Mouse (Mus musculus) CH12.LX (cell line): Measurements from ENCODE around the gene Pcca. TPM values are rescaled to one million over a fixed set of nuclear protein-coding genes. Genes with fewer than 3 reads are reported as not detected.

Source experiments
- DNase-seq: peaks from one replicate; pipeline ENCODE4 v3.0.0-alpha.2; 2013; ENCODE audit errors: extremely low read depth
- H3K27ac ChIP-seq: 2 replicates; pipeline ENCODE4 v1.5.1; 2012; ENCODE audit warnings: low read depth, mild to moderate bottlenecking, control low read depth, moderate library complexity; ENCODE audit not compliant: insufficient read depth
- H3K27me3 ChIP-seq: replicated peaks from 2 replicates; pipeline ENCODE3; 2012; ENCODE audit warnings: inconsistent platforms
- H3K36me3 ChIP-seq, 2 experiments: replicated peaks in 1 of 2; 2 replicates each; pipeline versions ENCODE3 to v1.6.1; 2012; ENCODE audit warnings: inconsistent platforms in 1 of 2, low read length in 1 of 2, mild to moderate bottlenecking in 1 of 2, mixed read lengths in 1 of 2, moderate library complexity in 1 of 2; ENCODE audit not compliant: control insufficient read depth in 1 of 2, insufficient read depth in 1 of 2
- H3K4me1 ChIP-seq, 2 experiments: 2 replicates each; pipeline ENCODE4 v1.6.1; 2012; ENCODE audit warnings: inconsistent platforms in 1 of 2, moderate library complexity in 1 of 2; ENCODE audit not compliant: insufficient read depth in 2 of 2, control insufficient read depth in 1 of 2
- H3K4me2 ChIP-seq: 2 replicates; pipeline ENCODE4 v1.6.1; 2012; ENCODE audit warnings: low read depth, mild to moderate bottlenecking, control low read depth; ENCODE audit not compliant: poor library complexity, insufficient read depth, severe bottlenecking
- H3K4me3 ChIP-seq, 3 experiments: fragments of 150-350 bp in 1 of 3; sonication (generic) in 1 of 3; replicated peaks in 1 of 3; 2 replicates each; pipeline versions ENCODE3 to v1.5.1; 2011 to 2012; ENCODE audit warnings: low read depth in 2 of 3, low read length in 2 of 3, mild to moderate bottlenecking in 2 of 3, moderate library complexity in 2 of 3, control low read depth in 1 of 3, improper control_type of control experiment in 1 of 3, inconsistent platforms in 1 of 3, mixed read lengths in 1 of 3; ENCODE audit not compliant: poor library complexity in 1 of 3
- H3K79me2 ChIP-seq: replicated peaks from 2 replicates; pipeline ENCODE4 v1.6.1; 2012; ENCODE audit warnings: mild to moderate bottlenecking, moderate library complexity; ENCODE audit not compliant: control insufficient read depth, poor library complexity, insufficient read depth, severe bottlenecking; ENCODE audit errors: extremely low read depth
- H3K9ac ChIP-seq: 2 replicates; pipeline ENCODE4 v1.6.1; 2012; ENCODE audit warnings: low read depth, mild to moderate bottlenecking, control low read depth, moderate library complexity; ENCODE audit not compliant: insufficient read depth
- H3K9me3 ChIP-seq: replicated peaks from 2 replicates; pipeline ENCODE3; 2012; ENCODE audit warnings: low read length, inconsistent platforms, mixed read lengths
- BHLHE40 ChIP-seq: IDR thresholded peaks from 2 replicates; pipeline ENCODE4 v1.6.1; 2011; ENCODE audit warnings: mild to moderate bottlenecking, low read depth, low read length, improper control_type of control experiment
- CHD2 ChIP-seq: IDR thresholded peaks from 2 replicates; pipeline ENCODE4 v1.6.1; 2011; ENCODE audit warnings: low read length, improper control_type of control experiment
- CTCF ChIP-seq, 2 experiments: IDR thresholded peaks in 1 of 2; conservative IDR thresholded peaks in 1 of 2; 2 replicates each; pipeline ENCODE4 v1.5.1; 2011 to 2012; ENCODE audit warnings: low read depth in 2 of 2, low read length in 2 of 2, improper control_type of control experiment in 1 of 2, inconsistent platforms in 1 of 2, mild to moderate bottlenecking in 1 of 2, moderate library complexity in 1 of 2
- EP300 ChIP-seq: IDR thresholded peaks from 2 replicates; pipeline ENCODE4 v1.6.1; 2011; ENCODE audit warnings: low read length, improper control_type of control experiment
- JUND ChIP-seq: conservative IDR thresholded peaks from 2 replicates; pipeline ENCODE4 v1.6.1; 2011; ENCODE audit warnings: low read depth, low read length, improper control_type of control experiment
- KAT2A ChIP-seq: IDR thresholded peaks from 2 replicates; pipeline ENCODE4 v1.6.1; 2012; ENCODE audit warnings: low read length, improper control_type of control experiment, inconsistent platforms; ENCODE audit not compliant: insufficient replicate concordance
- MXI1 ChIP-seq: IDR thresholded peaks from 2 replicates; pipeline ENCODE4 v1.6.1; 2011; ENCODE audit warnings: mild to moderate bottlenecking, low read depth, low read length, improper control_type of control experiment
- NRF1 ChIP-seq: IDR thresholded peaks from 2 replicates; pipeline ENCODE4 v1.6.1; 2014; ENCODE audit warnings: low read depth, mild to moderate bottlenecking, inconsistent platforms, low read length, improper control_type of control experiment, moderate library complexity
- ZC3H11A ChIP-seq: IDR thresholded peaks from 2 replicates; pipeline ENCODE4 v1.6.1; 2012; ENCODE audit warnings: low read depth, mild to moderate bottlenecking, inconsistent platforms, low read length, improper control_type of control experiment
- ZKSCAN1 ChIP-seq: IDR thresholded peaks from 2 replicates; pipeline ENCODE4 v1.6.1; 2012; ENCODE audit warnings: low read depth, inconsistent platforms, low read length, improper control_type of control experiment, borderline replicate concordance
- dilution Hi-C: fragments of 300-500 bp; cut with MboI; formaldehyde crosslinking; loops from 2 replicates; pipeline ENCODE4 v1.14.3; 2020; ENCODE audit warnings: low sequenced_read_pairs; ENCODE audit not compliant: extremely low pct_unique_long_range_greater_than_20kb, extremely low pct_ligation_motif_present
- in situ Hi-C: fragments of 300-500 bp; cut with MboI; formaldehyde crosslinking; loops from 3 replicates; pipeline ENCODE4 v1.14.3; 2019; ENCODE audit warnings: low sequenced_read_pairs, low pct_ligation_motif_present, low pct_unique_long_range_greater_than_20kb, mixed read lengths
- polyA plus RNA-seq: library from polyadenylated mRNA; unstranded; fragments of >175 nt; gene quantifications from 2 replicates; pipeline ENCODE4 v1.2.1, GENCODE M21; 2012; ENCODE audit warnings: low read depth; ENCODE audit not compliant: insufficient read length
- total RNA-seq, 2 experiments: library from RNA; depleted of rRNA; stranded (reverse); fragments of 300-350 nt in 1 of 2; fragments of >200 nt in 1 of 2; gene quantifications; 2 replicates each; pipeline ENCODE4 v1.2.3; 2012 to 2014

Pcca gene
- total and polyA plus RNA-seq, 3 experiments: 11.2 to 39.0 (median 23.8) TPM

DNA sequence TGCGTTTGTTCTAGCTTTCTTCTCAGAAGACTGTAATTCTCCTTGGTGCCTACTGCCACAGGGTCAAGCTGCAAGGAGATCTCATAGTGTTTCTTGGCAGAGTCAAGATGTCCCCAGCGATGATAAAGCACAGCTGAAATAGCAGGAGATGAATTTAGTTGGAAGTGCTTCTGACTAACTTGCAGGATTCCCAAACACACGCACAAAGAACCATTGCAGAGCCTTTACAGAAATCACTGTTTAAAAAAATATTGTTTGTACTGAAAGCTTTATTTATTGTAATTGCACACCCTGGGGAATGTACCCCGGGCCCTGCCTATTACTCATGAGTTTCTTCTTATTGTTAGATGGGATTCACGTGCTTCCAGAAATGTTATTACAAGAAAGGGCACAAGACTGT lies 385.9 kb downstream of the Pcca start:
- H3K27ac ChIP-seq: no peak overlapping the region
- H3K9me3 ChIP-seq: no peaks in the 10 kb centered on the region
- no peak overlapping the region for H3K9ac ChIP-seq
- H3K4me2 ChIP-seq: no peak overlapping the region
- TF ChIP-seq ZKSCAN1 (no peak), JUND (no peak), BHLHE40 (no peak), NRF1 (no peak), ZC3H11A (no peak), KAT2A (no peak), EP300 (no peak), MXI1 (no peak), CTCF (conservative IDR thresholded peaks at IDR 0.05 in 1 of 2, IDR thresholded peaks at IDR 0.05 in 1 of 2; ENCODE audit: low read depth in 2 of 2, low read length in 2 of 2) (no peak)
- no peak for DNase-seq
- no peaks in the 10 kb centered on the region for H3K79me2 ChIP-seq
- H3K27me3 ChIP-seq: no peaks in the 10 kb centered on the region
- in situ Hi-C loops (no loop called here), dilution Hi-C loops (no loop called here)
- no peak overlapping the region for H3K4me3 ChIP-seq
- H3K36me3 ChIP-seq: peaks cover 0 to 9% of the 10 kb centered on the region in 2 experiments
- peaks cover 7 to 30% of the 10 kb centered on the region in 2 experiments for H3K4me1 ChIP-seq

DNA sequence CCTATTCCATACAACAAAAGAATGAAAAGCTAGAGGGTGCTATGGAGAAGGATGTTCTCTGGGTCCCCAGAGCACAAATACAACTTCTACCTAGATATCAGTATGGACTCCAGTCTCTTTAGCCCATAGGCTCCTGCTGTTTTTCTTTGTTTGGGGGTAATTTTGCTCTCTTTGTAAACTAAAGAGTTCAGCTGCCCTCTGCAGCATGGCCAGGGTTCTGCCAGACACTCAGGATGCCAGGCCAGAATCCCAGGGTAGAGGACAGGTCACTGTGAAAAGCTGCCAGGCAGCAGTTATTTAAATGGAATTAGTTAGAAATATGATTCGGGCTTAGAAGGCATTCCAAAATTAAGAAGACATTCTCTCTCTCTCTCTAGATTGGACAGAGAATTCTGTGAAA lies 402.3 kb downstream of the Pcca start:
- H3K9ac ChIP-seq: no peak overlapping the region
- H3K27ac ChIP-seq: no peak overlapping the region
- no peak for DNase-seq
- H3K79me2 ChIP-seq: no peaks in the 10 kb centered on the region
- H3K36me3 ChIP-seq: peaks cover 0 to 1% of the 10 kb centered on the region in 2 experiments
- no peaks in the 10 kb centered on the region for H3K27me3 ChIP-seq
- no peak overlapping the region for H3K4me2 ChIP-seq
- no peaks in the 10 kb centered on the region for H3K4me1 ChIP-seq
- dilution Hi-C loops: no loop called here
- no peak overlapping the region for H3K4me3 ChIP-seq
- peak in 1 of 2 experiments; percentile 6; a peak in 1 of 4 replicates for TF ChIP-seq CTCF (conservative IDR thresholded peaks at IDR 0.05 in 1 of 2, IDR thresholded peaks at IDR 0.05 in 1 of 2; ENCODE audit: low read depth in 2 of 2, low read length in 2 of 2)
- no peak for TF ChIP-seq CHD2
- TF ChIP-seq ZKSCAN1: no peak
- in situ Hi-C loops: no loop called here
- H3K9me3 ChIP-seq: no peaks in the 10 kb centered on the region

Other genes with a start within 250 kb of the Pcca start
- not detected in 2 replicates for gene Gm5089, start 83.2 kb upstream of the Pcca start, total RNA-seq (2012; rRNA removed)
- gene Gm5089, start 83.2 kb upstream of the Pcca start, total RNA-seq (2014; rRNA removed): not detected in 2 replicates
- gene Gm5089, start 83.2 kb upstream of the Pcca start, polyA plus RNA-seq: not detected in 2 replicates
- 1.5 and 2.6 TPM in 2 replicates for gene Zic5, start 68.6 kb upstream of the Pcca start, total RNA-seq (2012; rRNA removed)
- gene Zic5, start 68.6 kb upstream of the Pcca start, total RNA-seq (2014; rRNA removed): 1.3 and 2.0 TPM in 2 replicates
- 8.1 and 9.1 TPM in 2 replicates for gene Zic5, start 68.6 kb upstream of the Pcca start, polyA plus RNA-seq
- not detected in 2 replicates for gene Zic2, start 58.9 kb upstream of the Pcca start, total RNA-seq (2012; rRNA removed)
- gene Zic2, start 58.9 kb upstream of the Pcca start, total RNA-seq (2014; rRNA removed): not detected in 2 replicates
- 0.13 TPM in 1 of 2 replicates, not detected in the other for gene Zic2, start 58.9 kb upstream of the Pcca start, polyA plus RNA-seq
- not detected in 2 replicates for gene Gm10837, start 43.7 kb upstream of the Pcca start, total RNA-seq (2012; rRNA removed)
- not detected in 2 replicates for gene Gm10837, start 43.7 kb upstream of the Pcca start, total RNA-seq (2014; rRNA removed)
- gene Gm10837, start 43.7 kb upstream of the Pcca start, polyA plus RNA-seq: not detected in 2 replicates